Mouse (Mus musculus) brain, embryonic 14.5 days (tissue): ENCODE data around the gene Ascc3.

ENCODE experiments used
- CTCF ChIP-seq: fragments of 200-500 bp; IDR thresholded peaks from 2 replicates; pipeline ENCODE4 v1.5.1; 2012; ENCODE audit warnings: inconsistent platforms, mild to moderate bottlenecking, moderate library complexity, borderline replicate concordance; ENCODE audit not compliant: insufficient read depth, insufficient read length; ENCODE audit errors: extremely low read depth
- POLR2A ChIP-seq: fragments of 200-500 bp; IDR thresholded peaks from 2 replicates; pipeline ENCODE4 v1.6.1; 2012; ENCODE audit warnings: mild to moderate bottlenecking, inconsistent platforms, borderline replicate concordance; ENCODE audit not compliant: poor library complexity, insufficient read depth, insufficient read length, severe bottlenecking; ENCODE audit errors: extremely low read depth

GRCm38 (mm10) chr10:50895881-50896766 lies 303.7 kb downstream of the Ascc3 start:
- TF ChIP-seq CTCF (no peak), POLR2A (no peak)
